Comparison of ENCODE assay signal across 23 mouse cellular contexts in genomic region chr6:121120776-121121175, GRCm38 (mm10).
"Had no signal": no experiment of that assay in that cellular context is flagged by ENCODE, and none has a peak within 500 bp of the region (broad histone marks: within the 10 kb centered on the region; RNA-seq: fewer than 3 reads in every experiment).

No protein-coding gene starts in this region.

- DNase-seq: kidney, adult 8-10 months; kidney, postnatal 25 days; layer of hippocampus, adult 9-11 months; liver; lung, adult 18-20 months; lung, postnatal 14 days; retina, postnatal 1 day; right cerebral cortex, postnatal 25 days; spleen, adult 18-20 months; thymus, adult 2 months; thymus, postnatal 14 days; thymus, postnatal 4 days had no signal

- H3K9ac ChIP-seq: limb, embryonic 13.5 days; liver, embryonic 12.5 days; liver, embryonic 15.5 days; midbrain, embryonic 13.5 days; neural tube, embryonic 13.5 days had no signal

- H3K4me2 ChIP-seq: limb, embryonic 13.5 days; liver, embryonic 12.5 days; liver, embryonic 15.5 days; midbrain, embryonic 13.5 days; neural tube, embryonic 13.5 days had no signal

- H3K4me3 ChIP-seq: layer of hippocampus, adult 2 months; limb, embryonic 10.5 days; limb, embryonic 13.5 days; liver, embryonic 12.5 days; liver, embryonic 15.5 days; midbrain, embryonic 13.5 days; myocyte; neural tube, embryonic 13.5 days had no signal

- H3K27me3 ChIP-seq: limb, embryonic 13.5 days; liver, embryonic 12.5 days; midbrain, embryonic 13.5 days; neural tube, embryonic 13.5 days had no signal

- H3K9me3 ChIP-seq: limb, embryonic 10.5 days; limb, embryonic 13.5 days; liver, embryonic 15.5 days; midbrain, embryonic 13.5 days; neural tube, embryonic 13.5 days had no signal

- ATAC-seq: hindbrain, postnatal 0 days; inflammation-experienced regulatory T-cells, adult 6 months; liver, embryonic 12.5 days; midbrain, embryonic 13.5 days had no signal

- H3K27ac ChIP-seq: hindbrain, postnatal 0 days; layer of hippocampus, adult 2 months; limb, embryonic 10.5 days; limb, embryonic 13.5 days; liver, embryonic 12.5 days; liver, embryonic 15.5 days; macrophage; midbrain, embryonic 13.5 days; neural tube, embryonic 13.5 days had no signal

- H3K36me3 ChIP-seq: limb, embryonic 10.5 days; limb, embryonic 13.5 days; liver, embryonic 12.5 days; liver, embryonic 15.5 days; neural tube, embryonic 13.5 days had no signal

- H3K4me1 ChIP-seq: limb, embryonic 10.5 days; limb, embryonic 13.5 days; liver, embryonic 12.5 days; midbrain, embryonic 13.5 days had no signal
